Mouse (Mus musculus): ENCODE results near the gene Macrod1. TPM values are rescaled to one million over a fixed set of nuclear protein-coding genes. Genes with fewer than 3 reads are reported as not detected.

Macrod1 gene
- total RNA-seq, 4 experiments from 2014 or later: 27.7 to 64.8 (median 40.3) TPM

DNA sequence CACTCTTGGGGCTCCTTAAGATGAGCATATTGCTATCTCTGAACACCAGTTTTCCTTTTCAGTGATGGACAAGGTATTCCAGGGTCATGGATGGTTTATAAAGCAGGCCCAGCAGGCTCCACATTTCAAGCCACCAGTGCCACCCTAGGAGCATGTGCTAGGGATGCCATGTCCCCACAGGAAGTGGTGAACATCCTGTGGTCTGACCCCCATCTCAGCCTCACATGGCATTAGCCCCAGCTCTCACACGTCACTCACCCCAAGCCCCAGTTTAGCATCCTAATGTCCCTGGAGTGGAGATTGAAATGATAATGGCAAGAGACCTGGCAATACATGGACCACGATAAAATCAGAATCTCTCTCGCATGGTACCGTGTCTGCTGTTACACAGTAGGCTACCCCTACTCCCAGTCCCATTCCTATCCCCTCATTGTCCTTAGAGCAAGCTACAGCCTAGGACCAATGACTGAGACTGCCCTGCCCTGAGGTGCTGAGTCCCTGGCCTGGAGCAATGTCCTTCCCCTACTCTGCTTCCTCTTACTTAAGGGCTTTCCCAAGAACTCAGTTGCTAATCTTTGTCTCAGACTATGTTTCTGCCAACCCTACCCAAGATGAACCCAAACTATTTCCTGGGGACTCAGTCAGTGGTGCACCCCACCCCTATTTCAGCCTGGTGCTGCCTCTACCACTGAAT, 59.6 kb downstream of the Macrod1 start:
- DNase-seq: no peak

DNA sequence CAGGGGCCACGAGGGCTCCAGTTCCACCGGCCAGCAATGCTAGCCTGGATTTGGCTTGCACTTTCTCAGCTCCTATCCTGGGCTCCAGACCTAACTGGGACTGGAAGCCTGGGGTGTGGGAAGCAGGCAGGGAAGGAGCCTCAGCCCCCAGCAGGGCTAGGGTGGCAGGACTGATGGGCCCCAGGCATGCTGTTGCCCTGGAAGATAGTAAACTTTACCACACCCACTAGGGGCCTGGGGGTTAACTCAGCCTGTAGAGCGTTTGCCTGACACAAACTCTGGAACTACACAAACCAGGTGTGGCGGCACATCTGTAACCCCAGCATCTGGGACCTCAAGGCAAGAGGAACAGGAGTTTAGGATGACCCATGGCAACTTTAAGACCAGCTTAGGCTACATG, 60.5 kb downstream of the Macrod1 start:
- DNase-seq: no peak

DNA sequence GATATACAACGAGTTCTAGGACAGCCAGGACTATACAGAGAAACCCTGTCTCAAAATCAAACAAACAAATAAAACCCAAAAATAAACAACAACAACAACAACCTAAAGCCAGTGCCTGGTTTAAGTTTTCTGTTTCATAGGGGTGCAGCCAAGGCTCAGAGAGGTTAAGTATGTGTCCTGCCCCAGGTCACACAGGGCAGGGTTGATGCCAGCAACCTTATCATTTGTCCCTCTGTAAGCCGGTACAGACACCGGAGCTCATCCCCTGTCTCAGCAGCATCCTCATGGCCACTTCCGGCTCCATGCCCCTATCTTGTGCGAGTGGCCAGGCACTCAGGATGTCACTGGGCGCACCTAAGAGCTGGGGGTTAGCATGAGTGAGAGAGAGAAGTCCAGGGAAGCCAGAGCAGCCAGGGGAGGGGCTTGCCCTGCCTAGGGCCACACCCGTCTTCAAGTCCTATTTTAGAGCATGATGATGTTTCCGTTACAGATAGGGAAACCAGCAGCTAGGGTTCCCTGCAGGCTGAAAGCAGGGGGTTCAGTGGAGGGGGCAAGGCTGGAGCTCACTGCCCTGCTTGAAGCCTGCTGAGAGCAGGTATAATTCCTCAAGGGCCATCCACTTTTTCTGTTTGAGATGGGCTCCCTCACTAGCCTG, 61.2 kb downstream of the Macrod1 start:
- DNase-seq: no peak

DNA sequence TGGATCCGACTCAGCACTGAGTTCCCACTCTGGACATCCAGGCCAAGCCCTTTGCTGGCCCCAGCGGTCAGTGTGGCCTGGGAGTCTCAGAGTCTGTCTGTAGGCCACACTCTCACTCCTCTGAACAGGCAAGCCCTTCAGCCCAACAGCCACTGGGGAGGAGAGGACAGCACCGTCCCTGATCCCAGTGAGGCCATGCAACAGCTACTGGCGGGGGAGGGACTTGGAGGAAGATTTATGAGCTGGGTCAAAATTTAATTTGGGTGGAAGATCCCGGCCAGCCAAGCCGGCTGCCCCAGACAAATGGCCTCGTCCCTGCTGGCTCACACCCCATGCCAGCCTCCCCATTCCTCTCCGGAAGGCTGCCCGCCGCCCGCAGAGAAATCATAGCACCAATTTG, 64.6 kb downstream of the Macrod1 start:
- DNase-seq: peak; percentile 78

DNA sequence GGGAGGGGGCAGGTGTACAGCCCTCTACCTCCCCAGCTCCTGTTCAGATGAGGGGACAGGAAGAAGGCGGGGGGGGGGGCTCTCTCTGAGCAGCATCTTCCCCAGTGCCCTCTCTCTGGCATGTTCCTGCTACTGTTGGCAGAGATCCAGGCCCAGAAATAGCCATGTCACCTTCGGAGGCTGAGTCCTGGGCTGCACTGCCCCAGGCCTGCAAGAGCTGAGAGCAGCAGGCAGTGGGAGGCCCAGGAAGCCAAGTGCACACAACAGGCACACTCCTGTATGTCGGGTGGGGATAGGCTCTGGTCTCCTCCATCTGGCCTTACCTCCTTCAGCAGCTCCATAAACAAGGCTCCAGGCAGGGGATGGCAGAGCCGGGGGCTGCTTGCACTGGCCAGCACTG, 65.7 kb downstream of the Macrod1 start:
- no peak for DNase-seq

DNA sequence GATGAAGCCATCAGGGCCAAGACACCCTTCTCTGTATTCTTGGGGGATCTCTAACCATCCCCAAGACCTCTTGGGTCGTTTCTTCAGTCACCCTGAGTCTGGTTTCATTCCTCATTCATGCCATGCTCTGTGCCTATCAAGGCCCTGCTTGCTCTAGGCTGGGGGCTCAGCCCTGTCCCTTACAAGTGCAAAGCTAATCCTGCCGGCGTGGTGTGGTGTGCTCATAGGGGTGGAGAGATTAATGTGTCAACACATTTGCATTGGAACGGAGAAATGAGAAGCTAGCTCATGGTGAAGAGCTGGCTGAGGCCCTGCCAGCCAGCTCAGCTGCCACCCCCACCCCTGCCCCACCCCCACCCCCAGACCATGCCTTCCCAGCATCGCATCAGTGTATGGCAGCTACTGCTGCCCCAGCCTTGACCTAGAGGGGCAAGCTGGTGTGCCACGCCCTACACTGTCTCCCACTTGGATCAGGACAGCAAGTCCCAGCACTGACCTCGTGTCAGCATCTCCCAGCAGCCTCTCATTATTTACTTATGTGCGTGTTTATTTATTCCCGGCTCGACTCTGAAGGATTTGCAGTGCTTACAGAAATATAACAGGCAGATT, 66.2 kb downstream of the Macrod1 start:
- no peak for DNase-seq

DNA sequence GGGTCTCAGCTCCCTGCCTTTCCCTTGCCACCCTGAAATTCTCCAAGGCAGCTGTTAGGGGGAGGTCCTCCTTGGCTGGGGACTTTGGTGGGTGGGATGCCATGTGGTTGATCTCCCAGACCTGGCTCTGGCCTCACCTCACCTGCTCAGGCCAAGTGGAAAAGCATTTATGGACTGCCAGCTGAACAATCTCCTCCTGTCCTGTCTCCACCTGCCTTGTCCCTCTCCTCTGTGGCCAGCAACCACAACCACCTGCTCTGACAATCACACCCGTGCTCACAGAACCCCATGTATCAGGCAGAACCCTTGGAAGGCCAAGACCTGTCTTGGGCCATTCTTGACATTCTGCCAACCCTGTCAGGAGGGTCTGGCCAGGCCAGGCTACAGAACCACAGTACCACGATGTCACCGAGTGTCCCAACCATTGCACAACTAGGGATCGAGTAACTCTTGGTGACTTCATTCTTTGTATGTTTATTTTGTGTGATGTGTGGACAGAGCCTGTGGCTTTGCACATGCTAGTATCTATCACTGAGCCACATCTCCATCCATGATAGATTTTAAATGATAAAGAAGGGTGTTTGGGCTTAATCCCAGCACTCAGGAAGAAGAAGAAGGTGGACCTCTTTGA, 69.0 kb downstream of the Macrod1 start:
- DNase-seq: no peak

DNA sequence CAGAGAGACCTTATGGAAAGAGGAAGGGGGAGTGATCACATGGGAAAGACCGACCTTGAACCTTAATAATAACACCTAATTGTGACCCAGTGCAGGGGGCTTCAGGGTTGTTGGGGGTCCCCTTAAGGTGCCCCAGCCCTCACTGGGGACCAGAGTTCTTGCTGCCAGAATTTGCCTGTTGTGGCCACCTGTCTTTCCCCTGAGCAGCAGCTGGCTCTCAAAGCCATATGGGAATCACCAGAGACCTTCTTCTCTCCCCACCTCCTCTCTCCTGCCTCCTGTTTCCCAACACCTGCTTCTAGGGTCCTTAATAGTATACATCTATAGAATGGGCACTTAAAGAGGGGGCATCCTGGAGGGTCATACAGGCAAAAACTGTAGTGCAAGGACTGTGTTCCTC, 69.6 kb downstream of the Macrod1 start:
- no peak for DNase-seq

DNA sequence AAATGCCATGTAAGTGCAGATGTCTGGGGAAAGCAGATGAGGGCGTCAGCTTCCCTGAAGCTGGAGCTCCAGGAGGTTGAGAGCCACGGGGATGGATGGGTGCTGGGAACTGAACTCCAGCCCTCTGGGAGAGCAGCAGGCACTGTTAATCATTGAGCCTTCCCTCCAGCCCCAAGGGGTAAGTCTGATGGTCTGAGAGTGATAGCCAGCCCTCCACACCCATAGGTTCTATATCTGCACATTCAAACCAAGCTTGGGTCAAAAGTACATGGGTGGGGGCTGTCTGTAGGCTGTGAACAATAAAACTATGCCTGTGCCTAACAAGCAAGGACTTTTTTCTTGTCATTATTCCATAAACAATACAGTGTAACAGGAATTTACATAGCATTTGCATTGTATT, 70.3 kb downstream of the Macrod1 start:
- no peak for DNase-seq

DNA sequence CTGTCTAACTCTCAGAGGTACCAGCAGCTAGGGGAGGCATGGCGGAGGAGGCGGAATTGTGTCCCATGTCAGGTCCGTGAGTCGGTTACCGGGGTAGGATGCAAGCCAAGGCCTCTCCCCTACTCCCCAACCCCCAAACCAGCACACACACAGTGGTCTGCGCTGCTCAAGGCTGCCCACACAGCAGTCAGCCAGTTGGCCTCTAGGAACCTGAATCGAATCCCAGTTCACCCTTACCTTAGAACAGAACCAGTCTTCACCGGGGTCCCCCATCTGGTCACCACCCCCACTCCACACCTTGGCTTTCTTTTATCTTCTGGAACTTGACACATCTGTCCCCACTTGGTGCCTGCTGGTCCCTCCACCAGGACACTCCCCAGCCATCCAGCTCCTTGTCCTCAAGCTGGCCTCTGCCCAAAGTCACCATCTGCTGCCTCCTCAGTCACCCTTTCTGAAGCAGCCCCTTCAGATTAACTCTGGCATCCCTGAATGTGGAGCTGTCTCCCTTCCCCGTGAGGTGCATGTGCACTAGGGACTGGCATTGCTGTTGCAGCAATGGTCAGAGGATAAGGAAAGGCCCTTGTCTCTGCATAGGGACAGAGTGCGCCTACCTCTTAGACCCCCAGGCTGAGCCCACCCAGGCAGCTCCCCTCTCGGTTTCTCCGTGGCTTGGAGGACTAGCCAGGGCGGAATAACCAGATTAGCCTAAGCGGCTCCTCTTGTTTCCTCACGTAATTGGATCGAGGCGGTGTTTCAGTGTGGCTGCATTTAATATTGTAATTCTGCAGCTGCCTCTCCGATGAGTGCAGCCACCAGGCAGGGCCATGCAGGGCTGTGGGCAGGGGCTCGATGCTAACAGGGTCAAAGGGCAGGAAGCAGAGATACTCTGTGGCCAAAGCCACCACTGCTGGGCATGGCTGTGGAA, 72.2 kb downstream of the Macrod1 start:
- DNase-seq: no peak

DNA sequence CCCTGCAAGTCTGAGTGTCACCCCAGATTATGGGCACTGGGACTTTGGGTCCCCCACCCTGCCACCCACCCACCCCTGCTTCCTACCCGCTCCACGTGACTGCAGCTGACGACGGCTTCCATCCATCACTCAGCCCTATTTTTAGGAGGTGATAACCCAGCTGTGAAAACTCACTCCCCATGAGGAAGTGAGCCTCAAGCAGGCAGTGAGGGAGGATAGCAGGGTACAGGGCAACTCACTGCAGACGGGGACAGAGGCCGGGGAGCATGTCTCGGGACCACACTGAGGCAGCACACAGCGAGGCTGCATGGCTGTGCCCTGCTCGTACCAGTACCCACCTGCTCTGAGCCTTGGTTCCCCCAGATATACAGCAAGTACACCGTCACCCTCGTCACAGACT, 73.7 kb downstream of the Macrod1 start:
- DNase-seq: no peak

DNA sequence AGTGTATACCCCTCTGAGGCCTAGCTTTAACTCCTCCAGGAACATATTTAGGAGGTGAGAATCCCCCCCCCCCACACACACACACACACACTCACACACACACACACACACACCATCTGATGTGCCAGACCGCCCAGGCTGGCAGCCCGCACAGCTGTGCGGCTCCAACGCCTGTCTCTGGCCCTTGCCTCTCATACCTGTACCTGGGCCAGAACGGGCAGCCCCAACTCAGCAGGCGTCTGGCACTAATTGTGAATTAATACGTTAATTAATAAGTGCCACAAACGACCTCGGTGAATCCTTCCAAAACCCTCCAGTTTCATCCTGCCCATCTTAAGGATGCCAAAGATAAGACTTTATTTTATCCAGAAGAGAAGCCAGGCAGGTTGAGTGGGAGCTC, 76.8 kb downstream of the Macrod1 start:
- DNase-seq: no peak

DNA sequence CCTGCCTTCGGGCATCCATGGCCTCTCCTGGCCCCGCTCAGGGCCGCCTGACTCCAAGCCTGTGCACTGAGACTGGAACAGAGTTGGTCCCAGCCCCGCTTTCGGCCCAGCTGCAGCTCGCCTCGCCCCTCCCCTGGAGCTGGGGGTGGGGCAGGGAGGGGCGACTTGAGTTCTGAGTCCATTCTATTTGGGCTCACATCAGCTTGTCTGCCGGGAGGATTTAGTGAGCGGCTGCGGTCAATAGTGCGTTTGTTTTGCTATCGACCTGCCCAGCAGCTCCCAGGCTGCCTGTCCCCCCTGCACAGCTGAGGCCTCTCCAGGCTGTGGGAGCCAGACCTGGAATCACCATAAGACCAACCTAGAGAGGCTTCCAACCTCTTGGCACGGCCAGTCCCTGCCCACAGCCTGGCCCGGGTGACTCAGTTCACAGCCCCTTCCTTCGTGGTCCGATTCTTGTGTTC, 78.1 kb downstream of the Macrod1 start:
- no peak for DNase-seq

DNA sequence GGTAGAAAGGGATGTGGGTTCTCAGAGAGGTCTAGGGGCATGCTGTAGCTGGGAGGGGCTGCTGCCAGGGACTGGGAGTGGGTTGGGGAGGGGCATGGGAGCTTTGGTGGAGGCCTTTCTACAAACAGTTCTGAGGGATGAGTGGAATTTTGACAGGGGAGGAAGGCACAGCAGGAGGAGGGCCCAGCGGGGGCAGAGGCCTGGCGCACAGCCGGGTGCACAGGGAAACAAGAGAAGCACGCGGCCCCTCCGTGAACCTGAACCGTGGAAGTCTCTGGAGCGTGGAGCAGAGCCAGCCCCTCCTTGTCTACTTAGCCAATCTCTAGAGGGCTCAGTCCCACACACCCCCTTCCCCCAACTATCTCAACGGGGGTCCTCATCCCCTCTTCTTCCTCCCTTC, 78.9 kb downstream of the Macrod1 start:
- no peak for DNase-seq

DNA sequence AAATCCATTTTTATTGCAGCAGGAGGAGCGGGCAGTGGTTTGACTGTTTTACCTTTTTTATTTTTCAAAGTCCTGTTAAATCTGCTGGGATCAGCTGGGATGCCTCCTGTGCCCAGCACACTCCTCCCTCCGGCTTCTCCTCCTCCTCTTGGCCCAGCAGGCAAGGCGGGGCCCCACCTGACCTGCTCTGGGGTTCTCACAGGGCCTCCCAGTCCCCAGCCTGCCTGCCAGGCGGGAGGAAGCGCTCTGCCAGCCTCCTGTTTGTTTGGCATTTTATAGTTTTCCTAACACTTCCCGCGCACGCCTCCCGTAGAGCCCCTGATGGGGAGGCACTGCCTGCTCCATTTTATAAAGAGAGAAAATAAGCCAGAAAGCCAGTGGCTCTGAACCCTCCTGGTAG, 79.4 kb downstream of the Macrod1 start:
- DNase-seq: no peak

DNA sequence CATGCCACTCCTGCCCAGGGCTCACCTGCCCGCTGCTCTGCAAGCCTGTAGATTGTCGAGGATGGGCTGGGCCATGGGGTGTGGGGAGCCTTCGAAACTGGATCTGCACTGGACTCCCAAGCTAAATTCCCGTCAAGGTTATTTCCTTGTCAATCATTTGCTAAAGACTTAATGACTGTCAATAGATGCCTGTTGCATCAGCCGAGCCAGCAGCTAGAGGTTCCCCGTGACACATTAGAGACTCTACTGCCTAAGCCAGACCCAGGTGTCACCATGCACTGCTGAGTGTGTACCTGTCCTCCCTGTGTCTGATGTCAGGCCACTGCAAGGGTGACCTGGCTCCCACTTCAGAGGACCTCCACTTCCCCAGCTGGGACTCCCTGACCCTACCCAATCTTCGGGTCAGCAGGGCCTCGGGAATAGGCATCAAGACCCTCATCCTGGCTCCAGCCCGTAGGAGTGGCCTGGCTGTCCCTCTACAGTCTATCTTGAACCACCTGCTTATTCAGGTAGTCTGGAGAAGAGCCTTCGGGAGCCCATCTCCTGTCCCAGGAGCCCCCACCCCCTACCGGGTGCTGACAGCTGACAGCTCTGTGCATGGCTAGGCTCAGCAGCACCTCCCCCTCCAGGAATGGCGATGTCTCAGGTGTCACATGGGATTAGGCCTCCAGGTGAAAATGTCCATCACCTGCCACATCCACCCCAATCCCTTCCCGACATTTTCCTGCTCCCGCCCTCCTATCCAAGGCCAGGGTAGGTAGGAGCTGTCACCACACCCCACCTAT, 80.3 kb downstream of the Macrod1 start:
- no peak for DNase-seq

DNA sequence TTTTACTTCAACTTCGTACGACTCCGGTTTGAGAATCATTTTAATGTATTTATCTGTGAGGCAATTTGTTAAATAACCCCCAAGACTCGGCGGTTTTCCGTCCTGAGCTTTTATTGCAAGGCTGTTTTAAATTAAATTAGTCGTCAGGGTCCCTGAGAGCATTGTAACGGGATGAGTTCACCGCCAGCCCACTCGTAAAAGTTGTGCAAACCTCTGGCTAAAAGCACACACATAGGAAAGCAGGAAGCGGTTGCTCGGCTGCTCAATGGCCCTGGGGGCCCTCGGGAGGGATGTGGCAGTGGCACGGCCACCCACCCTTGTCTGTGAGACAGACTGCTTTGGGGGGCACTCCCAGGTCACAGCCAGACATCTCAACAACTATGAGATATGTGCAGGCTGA, 81.7 kb downstream of the Macrod1 start:
- no peak for DNase-seq

DNA sequence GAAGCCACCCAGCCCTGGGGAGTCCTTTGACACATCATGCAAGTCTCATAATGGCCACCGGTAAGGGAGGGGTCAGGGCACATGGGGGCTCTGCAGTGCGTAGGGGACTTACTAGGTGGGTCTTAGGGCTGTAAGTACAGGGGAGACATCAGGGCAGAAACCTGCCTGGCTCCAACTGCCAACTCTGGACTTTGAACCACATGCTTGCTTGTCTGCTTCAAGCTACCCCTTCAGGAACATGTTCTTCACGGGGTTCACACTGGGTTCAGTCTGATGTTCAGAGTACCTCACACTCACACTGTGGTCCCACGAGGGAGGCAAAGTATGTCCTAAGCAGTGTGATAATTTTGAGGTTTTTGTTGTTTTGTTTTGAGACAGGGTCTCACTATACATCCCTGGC, 82.7 kb downstream of the Macrod1 start:
- no peak for DNase-seq

DNA sequence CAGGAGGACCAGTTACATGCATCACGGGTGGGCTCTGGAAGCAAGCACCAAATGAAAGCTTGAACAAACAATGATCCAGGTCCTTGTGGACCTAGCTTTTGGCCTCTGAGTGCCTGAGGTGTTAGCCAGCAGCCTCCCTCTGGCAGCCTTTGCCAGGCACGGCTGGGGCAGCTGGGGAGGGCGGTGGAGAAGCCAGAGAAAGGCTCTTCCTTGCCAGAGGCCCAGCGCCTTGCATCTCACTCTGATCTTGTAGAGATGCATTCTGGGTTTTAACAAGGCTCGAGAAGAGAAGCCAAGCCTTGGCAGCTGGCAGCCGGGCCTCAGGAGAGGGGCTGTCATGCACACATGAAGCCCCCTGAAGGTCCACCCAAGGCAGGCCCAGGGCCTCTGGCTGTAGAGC, 83.8 kb downstream of the Macrod1 start:
- DNase-seq: no peak

DNA sequence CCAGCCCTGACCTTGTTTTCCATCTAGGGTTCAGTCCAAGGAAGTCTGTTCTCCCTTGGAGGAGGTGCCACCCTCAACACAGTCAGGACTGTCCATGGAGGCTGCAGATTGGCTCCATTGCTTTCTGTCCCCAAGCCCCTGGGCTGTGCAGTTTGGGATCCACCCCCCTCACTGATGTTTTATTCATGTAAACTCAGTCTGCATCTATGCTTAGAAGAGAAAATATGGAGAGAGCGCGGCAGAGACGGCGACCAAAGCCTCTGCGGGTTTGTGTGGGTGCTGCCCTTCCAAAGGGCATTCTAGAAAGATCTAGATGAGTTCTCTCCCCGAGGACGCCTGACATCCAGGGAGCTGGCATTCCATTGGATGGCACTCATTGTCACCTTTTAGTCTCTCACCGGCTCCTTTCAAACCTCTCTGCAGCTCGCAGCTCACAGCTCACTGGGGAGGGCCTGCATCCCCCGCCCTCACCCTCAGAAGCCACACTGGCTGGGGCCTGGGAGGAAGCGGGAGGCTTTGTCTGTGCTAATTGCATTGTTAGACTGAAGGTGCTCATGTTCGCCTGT, 84.3 kb downstream of the Macrod1 start:
- no peak for DNase-seq

DNA sequence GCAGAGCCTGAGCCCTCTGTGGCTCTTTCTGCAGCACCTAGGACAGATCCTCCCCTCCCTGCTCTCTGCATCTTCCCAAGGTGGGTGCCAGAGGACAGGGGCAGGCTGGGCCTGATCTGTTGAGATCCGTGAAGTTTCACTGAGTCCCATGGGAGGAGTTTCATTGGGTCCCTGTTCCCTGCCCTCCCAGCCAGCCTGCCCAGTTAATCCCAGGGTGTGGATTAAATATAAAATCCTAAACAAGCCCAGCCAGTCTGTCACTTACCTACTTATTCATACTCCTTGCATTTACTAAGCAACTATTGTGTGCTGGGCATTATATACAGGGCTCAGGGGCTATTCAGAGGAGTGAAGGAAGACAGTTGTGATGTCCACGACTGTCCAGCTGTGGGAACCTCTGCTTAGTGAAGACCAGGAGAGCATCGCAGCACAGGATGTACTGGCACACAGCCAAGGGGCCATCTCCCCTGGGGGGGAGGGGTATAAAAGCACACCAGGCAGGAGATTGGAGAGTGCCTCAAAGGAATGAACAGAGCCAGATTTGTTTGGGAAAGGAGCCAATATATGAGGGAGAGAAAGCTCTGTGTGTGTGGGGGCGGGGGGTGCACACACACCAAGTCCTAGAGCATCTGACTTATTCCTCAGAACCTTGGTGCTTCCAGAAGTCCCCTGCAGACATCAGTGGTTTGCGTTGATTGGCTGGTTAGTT, 85.8 kb downstream of the Macrod1 start:
- DNase-seq: no peak

All from adrenal gland, adult 8-10 months (tissue).